Mouse (Mus musculus): ENCODE measurements at regions not wholly inside any gene's neighbourhood (a gene's known extent, or its start where the extent isn't known, plus 50 kb on each side); places are given as distances from the start of the nearest gene placed in this dataset.

- ATAC-seq (no peak), DNase-seq (ENCODE audit: low spot score) (no peak)
- H3K4me2 ChIP-seq (replicated peaks; ENCODE audit: low read depth, low read length) = no peak overlapping the region
- TF ChIP-seq EP300 (IDR thresholded peaks at IDR 0.05) = no peak
- TF ChIP-seq CTCF (IDR thresholded peaks at IDR 0.05) = no peak
- WGBS = 64% methylated on average over 5 of the region's 5 CpGs
- H3K27me3 ChIP-seq (replicated peaks; ENCODE audit: insufficient read depth, low read length) = no peaks in the 10 kb centered on the region
- no peaks in the 10 kb centered on the region for H3K4me1 ChIP-seq (ENCODE audit: insufficient read depth, low read depth, low read length)
- H3K4me3 ChIP-seq (ENCODE audit: low read depth, low read length) = no peak overlapping the region
- no peak overlapping the region for H3K9ac ChIP-seq (replicated peaks; ENCODE audit: low read depth)
- no peaks in the 10 kb centered on the region for H3K36me3 ChIP-seq (ENCODE audit: insufficient read depth, low read length)
- H3K9me3 ChIP-seq (ENCODE audit: low read length) = no peaks in the 10 kb centered on the region
- no peak overlapping the region for H3K27ac ChIP-seq (ENCODE audit: low read length)
Measured at GRCm38 (mm10) chr12:94297864-94298263, 1394.2 kb upstream of the Flrt2 start.

DNA sequence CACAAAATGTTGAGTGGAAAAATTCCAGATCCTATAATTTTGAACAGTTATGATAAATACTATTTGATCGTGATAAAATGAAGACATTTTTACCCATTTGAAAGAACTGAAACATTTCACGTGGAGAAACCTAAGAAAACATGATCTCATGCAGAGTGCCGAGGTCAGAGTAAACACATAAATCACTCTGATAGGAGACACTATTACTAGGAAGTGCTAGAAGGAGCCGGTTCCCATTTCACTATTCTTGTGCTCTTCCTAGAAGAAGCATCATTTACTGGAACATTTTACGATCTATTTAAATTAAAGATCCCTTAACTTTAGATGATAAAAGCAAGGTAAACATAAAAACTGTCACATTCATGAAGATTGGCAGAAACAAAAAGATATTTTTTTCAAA is 1359.7 kb upstream of the Flrt2 start:
- Histone ChIP-seq H3K4me2 (replicated peaks; ENCODE audit: low read depth, low read length) (no peak overlapping the region), H3K36me3 (ENCODE audit: insufficient read depth, low read length) (no peaks in the 10 kb centered on the region), H3K9ac (replicated peaks; ENCODE audit: low read depth) (no peak overlapping the region), H3K27me3 (replicated peaks; ENCODE audit: insufficient read depth, low read length) (no peaks in the 10 kb centered on the region), H3K4me3 (ENCODE audit: low read depth, low read length) (no peak overlapping the region), H3K27ac (ENCODE audit: low read length) (no peak overlapping the region), H3K4me1 (ENCODE audit: insufficient read depth, low read depth, low read length) (no peaks in the 10 kb centered on the region), H3K9me3 (ENCODE audit: low read length) (no peaks in the 10 kb centered on the region)
- DNase-seq (ENCODE audit: low spot score) (no peak), ATAC-seq (no peak)
- TF ChIP-seq EP300 (IDR thresholded peaks at IDR 0.05) (no peak), CTCF (IDR thresholded peaks at IDR 0.05) (no peak)
- WGBS = 41% methylated on average over 5 of the region's 5 CpGs

DNA sequence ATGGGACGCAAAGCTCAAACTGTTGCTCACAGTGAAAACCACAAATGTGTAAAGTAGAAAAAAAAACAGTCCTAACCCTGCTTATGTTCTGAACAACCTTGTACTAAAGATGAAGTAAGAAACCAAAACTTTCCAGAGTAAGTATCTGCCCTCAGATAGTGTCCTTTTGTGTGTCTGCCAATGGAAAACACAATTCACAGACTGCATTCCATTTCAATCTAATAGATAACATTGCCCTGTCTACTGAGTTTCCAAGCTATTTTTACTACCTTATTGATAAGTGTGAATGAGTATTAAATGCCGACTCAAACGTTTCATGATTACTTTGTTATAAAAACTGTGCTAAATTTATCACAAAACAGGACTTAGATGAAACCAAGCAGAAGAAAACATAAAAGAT is 1357.4 kb upstream of the Flrt2 start:
- Histone ChIP-seq H3K27me3 (replicated peaks; ENCODE audit: insufficient read depth, low read length) (no peaks in the 10 kb centered on the region), H3K4me1 (ENCODE audit: insufficient read depth, low read depth, low read length) (no peaks in the 10 kb centered on the region), H3K4me2 (replicated peaks; ENCODE audit: low read depth, low read length) (no peak overlapping the region), H3K9ac (replicated peaks; ENCODE audit: low read depth) (no peak overlapping the region), H3K4me3 (ENCODE audit: low read depth, low read length) (no peak overlapping the region), H3K36me3 (ENCODE audit: insufficient read depth, low read length) (no peaks in the 10 kb centered on the region), H3K9me3 (ENCODE audit: low read length) (no peaks in the 10 kb centered on the region), H3K27ac (ENCODE audit: low read length) (no peak overlapping the region)
- DNase-seq (ENCODE audit: low spot score) = no peak
- WGBS = 59% methylated on average over 3 of the region's 3 CpGs
- TF ChIP-seq EP300 (IDR thresholded peaks at IDR 0.05) (no peak), CTCF (IDR thresholded peaks at IDR 0.05) (no peak)
- no peak for ATAC-seq

DNA sequence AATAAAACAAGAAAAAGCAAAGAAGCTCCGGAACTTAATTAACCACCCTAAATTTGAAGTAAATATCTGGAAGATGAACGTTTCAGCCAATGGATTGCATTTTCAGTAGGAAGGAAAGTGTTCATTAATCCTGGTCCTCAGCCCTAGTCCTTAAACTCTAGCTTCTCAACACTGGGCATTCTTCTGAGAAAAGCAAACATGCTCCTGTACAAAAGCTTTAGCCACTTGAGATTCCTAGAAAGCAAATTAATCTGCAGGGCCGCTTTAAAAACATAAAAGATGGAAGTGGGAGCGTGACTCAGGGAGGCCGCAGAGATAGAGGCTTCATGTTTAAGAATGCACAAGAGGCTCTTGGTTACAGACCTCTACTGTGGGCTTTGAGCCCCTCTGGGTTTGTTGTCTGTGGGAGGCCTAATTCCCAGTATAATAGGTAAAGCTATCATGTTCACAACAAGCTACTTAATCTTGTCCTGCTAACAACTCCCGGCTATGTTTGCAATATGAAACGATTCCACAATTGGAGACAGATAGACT is 1342.3 kb upstream of the Flrt2 start:
- DNase-seq (ENCODE audit: low spot score) (peak; percentile 43), ATAC-seq (no peak)
- Histone ChIP-seq H3K27ac (ENCODE audit: low read length) (no peak overlapping the region), H3K4me2 (replicated peaks; ENCODE audit: low read depth, low read length) (no peak overlapping the region), H3K4me1 (ENCODE audit: insufficient read depth, low read depth, low read length) (no peaks in the 10 kb centered on the region), H3K36me3 (ENCODE audit: insufficient read depth, low read length) (no peaks in the 10 kb centered on the region), H3K4me3 (ENCODE audit: low read depth, low read length) (no peak overlapping the region), H3K9me3 (ENCODE audit: low read length) (no peaks in the 10 kb centered on the region), H3K27me3 (replicated peaks; ENCODE audit: insufficient read depth, low read length) (no peaks in the 10 kb centered on the region), H3K9ac (replicated peaks; ENCODE audit: low read depth) (no peak overlapping the region)
- 50% methylated on average over 7 of the region's 7 CpGs for WGBS
- TF ChIP-seq CTCF (IDR thresholded peaks at IDR 0.05) (no peak), EP300 (IDR thresholded peaks at IDR 0.05) (no peak)

DNA sequence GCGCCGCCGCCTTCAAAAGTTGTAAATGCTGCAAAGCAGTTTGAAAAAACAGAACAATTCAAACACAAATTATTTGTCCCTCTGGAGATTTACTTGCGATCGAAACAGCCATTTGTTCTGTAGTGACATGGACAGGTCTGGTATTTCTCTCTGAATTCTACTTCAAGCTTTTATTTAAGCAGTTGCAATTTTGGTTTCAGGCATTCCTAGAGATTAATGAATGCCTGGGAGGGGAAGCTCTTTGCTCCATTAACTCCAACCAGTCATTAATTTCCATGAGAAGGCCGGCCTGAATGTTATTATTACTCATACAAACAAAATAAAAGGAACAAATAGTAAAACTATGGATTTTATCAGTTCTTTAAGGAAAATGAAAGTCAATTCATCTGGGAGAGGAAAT is 1327.8 kb upstream of the Flrt2 start:
- H3K4me3 ChIP-seq (ENCODE audit: low read depth, low read length) = no peak overlapping the region
- H3K9ac ChIP-seq (replicated peaks; ENCODE audit: low read depth) = no peak overlapping the region
- no peaks in the 10 kb centered on the region for H3K36me3 ChIP-seq (ENCODE audit: insufficient read depth, low read length)
- ATAC-seq (no peak), DNase-seq (ENCODE audit: low spot score) (no peak)
- no peaks in the 10 kb centered on the region for H3K9me3 ChIP-seq (ENCODE audit: low read length)
- no peaks in the 10 kb centered on the region for H3K4me1 ChIP-seq (ENCODE audit: insufficient read depth, low read depth, low read length)
- no peaks in the 10 kb centered on the region for H3K27me3 ChIP-seq (replicated peaks; ENCODE audit: insufficient read depth, low read length)
- WGBS = 81% methylated on average over 6 of the region's 6 CpGs
- H3K27ac ChIP-seq (ENCODE audit: low read length) = no peak overlapping the region
- no peak overlapping the region for H3K4me2 ChIP-seq (replicated peaks; ENCODE audit: low read depth, low read length)
- no peak for TF ChIP-seq EP300 (IDR thresholded peaks at IDR 0.05)
- TF ChIP-seq CTCF (IDR thresholded peaks at IDR 0.05) = no peak

DNA sequence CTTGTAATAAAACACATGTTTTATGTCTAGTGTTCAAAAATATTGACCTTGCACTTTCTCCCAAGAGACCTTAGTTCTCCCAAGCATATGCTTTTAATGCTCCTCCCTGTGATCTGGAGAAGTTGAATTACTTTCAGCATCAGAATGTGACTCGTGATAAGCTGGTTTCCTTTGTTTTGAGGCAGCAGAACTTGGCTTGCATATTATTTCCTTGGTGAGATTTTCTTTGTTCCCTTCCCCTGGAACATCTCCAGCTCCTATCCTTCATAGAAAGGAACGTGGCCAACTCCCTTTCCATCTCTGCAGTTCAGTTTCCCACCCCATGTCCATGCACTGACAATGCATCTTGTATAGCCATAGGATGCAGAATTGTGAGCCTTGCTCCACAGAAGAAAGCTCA is 1292.0 kb upstream of the Flrt2 start:
- no peak overlapping the region for H3K4me3 ChIP-seq (ENCODE audit: low read depth, low read length)
- no peaks in the 10 kb centered on the region for H3K4me1 ChIP-seq (ENCODE audit: insufficient read depth, low read depth, low read length)
- H3K9me3 ChIP-seq (ENCODE audit: low read length) = no peaks in the 10 kb centered on the region
- ATAC-seq (no peak), DNase-seq (ENCODE audit: low spot score) (peak; percentile 26)
- H3K27me3 ChIP-seq (replicated peaks; ENCODE audit: insufficient read depth, low read length) = no peaks in the 10 kb centered on the region
- WGBS = 30% methylated on average over 2 of the region's 2 CpGs
- H3K9ac ChIP-seq (replicated peaks; ENCODE audit: low read depth) = no peak overlapping the region
- H3K27ac ChIP-seq (ENCODE audit: low read length) = no peak overlapping the region
- TF ChIP-seq CTCF (IDR thresholded peaks at IDR 0.05) = no peak
- TF ChIP-seq EP300 (IDR thresholded peaks at IDR 0.05) = no peak
- no peaks in the 10 kb centered on the region for H3K36me3 ChIP-seq (ENCODE audit: insufficient read depth, low read length)
- no peak overlapping the region for H3K4me2 ChIP-seq (replicated peaks; ENCODE audit: low read depth, low read length)

DNA sequence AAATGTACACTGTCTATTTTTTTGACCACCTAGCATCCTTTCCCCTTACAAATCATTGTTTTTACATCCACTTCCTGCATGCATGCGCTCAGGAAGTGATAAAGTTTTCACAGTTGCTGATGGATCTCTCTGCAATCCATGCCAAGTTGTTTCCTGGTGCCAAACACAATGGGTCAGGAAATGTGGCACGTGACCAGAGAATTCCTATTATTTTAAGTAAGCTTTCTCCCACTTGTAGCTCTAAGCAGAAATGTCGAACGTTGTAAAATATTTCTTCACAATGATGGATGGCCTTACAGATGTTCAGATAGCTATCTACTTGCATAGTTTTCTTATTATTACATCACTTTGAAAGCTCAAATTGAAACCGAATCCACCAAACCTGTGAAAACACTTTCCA is 1271.1 kb upstream of the Flrt2 start:
- WGBS = 34% methylated on average over 5 of the region's 5 CpGs
- H3K36me3 ChIP-seq (ENCODE audit: insufficient read depth, low read length) = no peaks in the 10 kb centered on the region
- TF ChIP-seq EP300 (IDR thresholded peaks at IDR 0.05) = peak; percentile 93
- no peak for TF ChIP-seq CTCF (IDR thresholded peaks at IDR 0.05)
- no peaks in the 10 kb centered on the region for H3K9me3 ChIP-seq (ENCODE audit: low read length)
- H3K4me2 ChIP-seq (replicated peaks; ENCODE audit: low read depth, low read length) = no peak overlapping the region
- no peak overlapping the region for H3K4me3 ChIP-seq (ENCODE audit: low read depth, low read length)
- H3K9ac ChIP-seq (replicated peaks; ENCODE audit: low read depth) = no peak overlapping the region
- DNase-seq (ENCODE audit: low spot score) = peak; percentile 64
- H3K4me1 ChIP-seq (ENCODE audit: insufficient read depth, low read depth, low read length) = no peaks in the 10 kb centered on the region
- H3K27ac ChIP-seq (ENCODE audit: low read length) = no peak overlapping the region
- H3K27me3 ChIP-seq (replicated peaks; ENCODE audit: insufficient read depth, low read length) = no peaks in the 10 kb centered on the region
- peak; percentile 60 for ATAC-seq

All from lung, postnatal 0 days (tissue).